Mouse (Mus musculus) lung, postnatal 0 days (tissue): ENCODE measurements around the gene Rtca. TPM values are rescaled to one million over a fixed set of nuclear protein-coding genes. Genes with fewer than 3 reads are reported as not detected.

Experiments used
- ATAC-seq: fragments of 200-750 bp; cut with Nextera tagmentation; 2 replicates; pipeline ENCODE4 v1.8.0; 2017; ENCODE audit warnings: moderate library complexity
- DNase-seq: peaks from one replicate; pipeline ENCODE4 v3.0.0-alpha.2; 2016; ENCODE audit warnings: low spot score
- H3K27ac ChIP-seq: fragments of 300-500 bp; sonication (generic); 2 replicates; pipeline ENCODE4 v1.5.1; 2014; ENCODE audit warnings: antibody characterized with exemption, mild to moderate bottlenecking, low read length, mixed read lengths
- H3K27me3 ChIP-seq: fragments of 300-500 bp; sonication (generic); replicated peaks from 2 replicates; pipeline ENCODE4 v1.6.1; 2014; ENCODE audit warnings: low read length, mixed read lengths; ENCODE audit not compliant: insufficient read depth
- H3K36me3 ChIP-seq: fragments of 300-500 bp; sonication (generic); 2 replicates; pipeline ENCODE4 v1.6.1; 2014; ENCODE audit warnings: low read length, mixed read lengths; ENCODE audit not compliant: insufficient read depth
- H3K4me1 ChIP-seq: fragments of 300-500 bp; sonication (generic); 2 replicates; pipeline ENCODE4 v1.6.1; 2014; ENCODE audit warnings: antibody characterized with exemption, low read depth, low read length, mixed read lengths; ENCODE audit not compliant: insufficient read depth
- H3K4me2 ChIP-seq: fragments of 300-500 bp; sonication (generic); replicated peaks from 2 replicates; pipeline ENCODE4 v1.6.1; 2014; ENCODE audit warnings: low read depth, mild to moderate bottlenecking, low read length, moderate library complexity, mixed read lengths
- H3K4me3 ChIP-seq: fragments of 300-500 bp; sonication (generic); 2 replicates; pipeline ENCODE4 v1.5.1; 2014; ENCODE audit warnings: low read depth, low read length
- H3K9ac ChIP-seq: fragments of 300-500 bp; sonication (generic); replicated peaks from 2 replicates; pipeline ENCODE4 v1.6.1; 2014; ENCODE audit warnings: low read depth, mild to moderate bottlenecking
- H3K9me3 ChIP-seq: fragments of 300-500 bp; sonication (generic); 2 replicates; pipeline ENCODE4 v1.6.1; 2016; ENCODE audit warnings: low read length, mixed read lengths
- CTCF ChIP-seq: IDR thresholded peaks from 2 replicates; pipeline ENCODE4 v1.5.1; 2016; ENCODE audit warnings: antibody characterized with exemption, mild to moderate bottlenecking
- EP300 ChIP-seq: IDR thresholded peaks from 2 replicates; pipeline ENCODE4 v1.6.1; 2016; ENCODE audit warnings: antibody characterized with exemption, mild to moderate bottlenecking, control low read depth
- WGBS: fragments of 180-500 bp; shearing (Covaris S2); extraction: QIAGEN DNeasy Blood & Tissue Kit; methylation state at CpG from one replicate; pipeline ENCODE4 v1.1.7; 2014; 5-methylcytosine and 5-hydroxymethylcytosine counted together
- polyA plus RNA-seq: library from polyadenylated mRNA; unstranded; fragments of >200 nt; fragmentation: Nextera tagmentation; extraction: Ambion mirVana; gene quantifications from 2 replicates; pipeline ENCODE4 v1.2.1, GENCODE M21; 2015

Rtca gene
- polyA plus RNA-seq, 1 experiment from 2014 or later, result 45.4 TPM

- 61% methylated on average over 8 of the region's 8 CpGs for WGBS
- Histone ChIP-seq H3K9me3 (no peaks in the 10 kb centered on the region), H3K27ac (no peak overlapping the region), H3K4me2 (no peak overlapping the region), H3K27me3 (no peaks in the 10 kb centered on the region), H3K9ac (no peak overlapping the region), H3K4me1 (no peaks in the 10 kb centered on the region), H3K36me3 (no peaks in the 10 kb centered on the region), H3K4me3 (no peak overlapping the region)
- no peak for TF ChIP-seq EP300
- no peak for TF ChIP-seq CTCF
- ATAC-seq (no peak), DNase-seq (no peak)
Observed at GRCm38 (mm10) chr3:116440066-116440997, 67.7 kb downstream of the Rtca start.

Other genes starting within 250 kb of the Rtca start
- gene Cdc14a, start 84.2 kb downstream of the Rtca start, polyA plus RNA-seq, result 8.2 and 8.9 TPM in 2 replicates
- gene Dbt, start 4.9 kb upstream of the Rtca start, polyA plus RNA-seq, result 6.1 and 8.4 TPM in 2 replicates
- 0.42 and 0.61 TPM in 2 replicates for gene Lrrc39, start 54.8 kb upstream of the Rtca start, polyA plus RNA-seq
- gene Sass6, start 86.8 kb upstream of the Rtca start, polyA plus RNA-seq, result 3.7 and 4.2 TPM in 2 replicates
- gene Trmt13, start 106.4 kb upstream of the Rtca start, polyA plus RNA-seq, result 15.0 and 17.0 TPM in 2 replicates
- gene Mfsd14a, start 154.5 kb upstream of the Rtca start, polyA plus RNA-seq, result 70.4 and 73.4 TPM in 2 replicates
- not detected in 2 replicates for gene Gm43191, start 173.1 kb upstream of the Rtca start, polyA plus RNA-seq
- gene Slc35a3, start 204.6 kb upstream of the Rtca start, polyA plus RNA-seq, result 10.0 TPM in 2 replicates